Mouse (Mus musculus) liver, adult 2 months (tissue): ENCODE results near the gene Ralgps1. TPM values are rescaled to one million over a fixed set of nuclear protein-coding genes. Genes with fewer than 3 reads are reported as not detected.

ENCODE experiments used
- DNase-seq: peaks from one replicate; pipeline ENCODE4 v3.0.0-alpha.2; 2011; ENCODE audit warnings: low read depth, low spot score; ENCODE audit errors: extremely low read depth
- H3K27ac ChIP-seq: fragments of 200-500 bp; replicated peaks from 2 replicates; pipeline ENCODE4 v1.5.1; 2012; ENCODE audit warnings: low read depth, mild to moderate bottlenecking, control low read depth, inconsistent platforms, low read length; ENCODE audit not compliant: insufficient read depth
- H3K27me3 ChIP-seq: fragments of 200-500 bp; 2 replicates; pipeline ENCODE4 v1.6.1; 2012; ENCODE audit warnings: mild to moderate bottlenecking, moderate library complexity, low read length, inconsistent platforms; ENCODE audit not compliant: control insufficient read depth, insufficient read depth
- H3K36me3 ChIP-seq: fragments of 200-500 bp; 2 replicates; pipeline ENCODE4 v1.6.1; 2012; ENCODE audit warnings: low read length, inconsistent platforms; ENCODE audit not compliant: control insufficient read depth, insufficient read depth
- H3K4me1 ChIP-seq: fragments of 200-500 bp; 2 replicates; pipeline ENCODE4 v1.6.1; 2011; ENCODE audit warnings: low read length; ENCODE audit not compliant: control insufficient read depth, insufficient read depth
- H3K4me3 ChIP-seq: fragments of 200-500 bp; 2 replicates; pipeline ENCODE4 v1.5.1; 2011; ENCODE audit warnings: low read depth, mild to moderate bottlenecking, control low read depth, low read length, moderate library complexity; ENCODE audit not compliant: insufficient read depth
- H3K79me2 ChIP-seq: fragments of 200-500 bp; 2 replicates; pipeline ENCODE4 v1.6.1; 2012; ENCODE audit warnings: inconsistent platforms, mild to moderate bottlenecking, low read length, moderate library complexity; ENCODE audit not compliant: control insufficient read depth, insufficient read depth
- H3K9ac ChIP-seq: fragments of 200-500 bp; 2 replicates; pipeline ENCODE4 v1.6.1; 2012; ENCODE audit warnings: low read depth, mild to moderate bottlenecking, control low read depth, inconsistent platforms, low read length
- CTCF ChIP-seq: fragments of 200-500 bp; IDR thresholded peaks from 2 replicates; pipeline ENCODE4 v1.5.1; 2011; ENCODE audit warnings: low read depth, low read length, control low read depth
- POLR2A ChIP-seq: fragments of 200-500 bp; IDR thresholded peaks from 2 replicates; pipeline ENCODE4 v1.6.1; 2011; ENCODE audit warnings: low read length, control low read depth; ENCODE audit not compliant: insufficient read depth; ENCODE audit errors: extremely low read depth
- WGBS: fragments of 180-500 bp; shearing (Covaris S2); methylation state at CpG from one replicate; pipeline ENCODE4 v1.1.7; 2018; 5-methylcytosine and 5-hydroxymethylcytosine counted together
- polyA plus RNA-seq: library from polyadenylated mRNA; depleted of rRNA; stranded (reverse); fragments of >200 nt; gene quantifications from 2 replicates; pipeline ENCODE4 v1.2.3, GENCODE M21; 2012
- total RNA-seq: library from RNA; depleted of rRNA; stranded (reverse); fragments of >200 nt; gene quantifications from 2 replicates; pipeline ENCODE4 v1.2.3, GENCODE M21; 2014

The Ralgps1 gene
- total and polyA plus RNA-seq, 2 experiments: 2.6 to 3.3 TPM

DNA sequence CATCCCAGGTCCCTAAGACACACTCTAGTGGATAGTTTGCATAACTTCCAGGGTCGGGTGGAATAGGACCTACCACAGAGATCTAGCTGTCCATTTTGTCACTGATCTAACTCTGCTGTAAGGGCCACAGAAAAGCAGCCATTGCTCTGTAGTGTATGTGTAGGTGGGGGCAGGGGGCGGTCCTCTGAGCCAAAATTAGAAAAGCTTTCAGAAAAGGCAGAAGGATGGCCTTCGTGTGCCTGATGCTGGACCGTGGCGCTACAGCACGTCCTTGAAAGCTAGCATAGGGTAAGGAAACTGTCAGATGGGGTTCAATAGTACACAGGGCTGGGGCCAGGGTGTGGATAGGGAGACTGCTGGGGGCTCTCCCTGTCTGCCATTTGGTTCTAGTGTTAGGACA lies 126.4 kb downstream of the Ralgps1 start:
- WGBS: 85% methylated on average over 6 of the region's 6 CpGs
- H3K4me1 ChIP-seq: 0 out of 2 replicates have a peak, but pooled peaks cover 1% of the 10 kb centered on the region
- TF ChIP-seq POLR2A (no peak), CTCF (no peak)
- no peak overlapping the region for H3K4me3 ChIP-seq
- no peak for DNase-seq
- H3K36me3 ChIP-seq: no peaks in the 10 kb centered on the region
- H3K79me2 ChIP-seq: no peaks in the 10 kb centered on the region
- H3K9ac ChIP-seq: no peak overlapping the region
- no peak overlapping the region for H3K27ac ChIP-seq
- no peaks in the 10 kb centered on the region for H3K27me3 ChIP-seq

- 28% methylated on average over 6 of the region's 6 CpGs for WGBS
- H3K9ac ChIP-seq: no peak overlapping the region
- no peaks in the 10 kb centered on the region for H3K27me3 ChIP-seq
- peak; percentile 92 for DNase-seq
- TF ChIP-seq CTCF: no peak
- no peak for TF ChIP-seq POLR2A
- H3K4me3 ChIP-seq: no peak overlapping the region
- H3K4me1 ChIP-seq: peaks cover 7% of the 10 kb centered on the region
- peak overlapping the region; percentile 34 for H3K27ac ChIP-seq
- no peaks in the 10 kb centered on the region for H3K36me3 ChIP-seq
- H3K79me2 ChIP-seq: no peaks in the 10 kb centered on the region
Observed at GRCm38 (mm10) chr2:33237581-33237980, 133.7 kb downstream of the Ralgps1 start.

DNA sequence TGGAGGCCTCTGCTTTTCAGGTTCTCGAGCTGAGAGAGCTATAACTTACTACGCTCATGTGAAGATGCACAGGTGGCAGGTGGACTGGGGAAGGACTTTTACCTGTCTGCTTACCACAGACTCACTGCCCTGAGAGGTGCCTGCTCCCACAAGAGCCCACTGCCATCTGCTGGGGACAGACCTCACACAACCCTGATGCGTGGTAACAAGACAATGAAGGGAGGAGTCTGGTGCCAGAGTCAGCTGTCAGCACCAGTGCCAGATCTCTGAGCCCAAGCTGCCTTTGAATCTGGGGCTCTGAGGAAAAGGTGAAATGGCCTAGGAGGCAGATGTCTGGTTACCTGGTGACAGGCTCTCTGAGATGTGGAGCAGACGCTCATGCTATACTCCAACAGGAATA lies 136.4 kb downstream of the Ralgps1 start:
- H3K27ac ChIP-seq: no peak overlapping the region
- no peak for TF ChIP-seq POLR2A
- no peak for TF ChIP-seq CTCF
- 92% methylated on average over 4 of the region's 4 CpGs for WGBS

DNA sequence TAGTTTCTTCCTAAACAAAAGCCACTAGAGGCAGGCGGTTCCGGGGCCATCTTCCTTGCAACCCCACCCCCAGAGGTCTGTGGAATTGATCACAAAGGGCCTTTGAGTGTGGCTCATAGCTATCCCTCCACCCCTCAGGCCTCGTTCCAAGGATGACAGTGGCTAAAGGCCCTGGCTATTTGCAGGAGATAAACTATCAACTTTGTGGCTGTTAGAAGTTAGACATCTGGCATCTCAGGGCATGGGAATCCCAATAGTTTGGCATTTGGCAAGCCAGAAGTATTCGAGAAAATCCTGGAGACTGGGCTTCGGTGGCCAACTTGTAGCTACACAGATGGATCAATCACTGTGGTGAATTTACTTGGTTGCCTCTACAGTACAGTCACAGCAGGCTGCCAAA lies 137.4 kb downstream of the Ralgps1 start:
- Histone ChIP-seq H3K36me3 (no peaks in the 10 kb centered on the region), H3K27ac (no peak overlapping the region), H3K27me3 (no peaks in the 10 kb centered on the region), H3K79me2 (no peaks in the 10 kb centered on the region), H3K4me3 (no peak overlapping the region), H3K4me1 (peaks cover 7% of the 10 kb centered on the region), H3K9ac (no peak overlapping the region)
- peak; percentile 55 for DNase-seq
- TF ChIP-seq POLR2A: no peak
- TF ChIP-seq CTCF: no peak
- 42% methylated on average over 5 of the region's 5 CpGs for WGBS

More for the DNA sequence above, 136.4 kb downstream of the Ralgps1 start:
- no peaks in the 10 kb centered on the region for H3K79me2 ChIP-seq
- H3K9ac ChIP-seq: no peak overlapping the region
- H3K27me3 ChIP-seq: no peaks in the 10 kb centered on the region
- H3K36me3 ChIP-seq: no peaks in the 10 kb centered on the region
- no peak for DNase-seq
- H3K4me3 ChIP-seq: no peak overlapping the region
- H3K4me1 ChIP-seq: peaks cover 7% of the 10 kb centered on the region

GRCm38 (mm10) chr2:33232782-33233570 lies 138.3 kb downstream of the Ralgps1 start:
- H3K79me2 ChIP-seq: no peaks in the 10 kb centered on the region
- H3K27me3 ChIP-seq: no peaks in the 10 kb centered on the region
- peaks cover 11% of the 10 kb centered on the region for H3K4me1 ChIP-seq
- no peak overlapping the region for H3K4me3 ChIP-seq
- H3K27ac ChIP-seq: no peak overlapping the region
- no peaks in the 10 kb centered on the region for H3K36me3 ChIP-seq
- no peak overlapping the region for H3K9ac ChIP-seq
- 66% methylated on average over 6 of the region's 6 CpGs for WGBS
- TF ChIP-seq POLR2A: no peak
- TF ChIP-seq CTCF: no peak
- DNase-seq: peak; percentile 43

GRCm38 (mm10) chr2:33231788-33232187 lies 139.5 kb downstream of the Ralgps1 start:
- TF ChIP-seq CTCF: no peak
- TF ChIP-seq POLR2A: no peak
- no peaks in the 10 kb centered on the region for H3K36me3 ChIP-seq
- H3K27ac ChIP-seq: no peak overlapping the region
- no peak overlapping the region for H3K4me3 ChIP-seq
- no peak overlapping the region for H3K9ac ChIP-seq
- H3K4me1 ChIP-seq: peaks cover 4% of the 10 kb centered on the region
- H3K27me3 ChIP-seq: no peaks in the 10 kb centered on the region
- DNase-seq: no peak
- WGBS: 98% methylated on average over 2 of the region's 2 CpGs
- no peaks in the 10 kb centered on the region for H3K79me2 ChIP-seq
